Mouse (Mus musculus): ENCODE measurements around the gene Mif. TPM values are rescaled to one million over a fixed set of nuclear protein-coding genes. Genes with fewer than 3 reads are reported as not detected.

Mif gene
- polyA plus RNA-seq, 1 experiment from 2014 or later: 2,356 TPM

DNA sequence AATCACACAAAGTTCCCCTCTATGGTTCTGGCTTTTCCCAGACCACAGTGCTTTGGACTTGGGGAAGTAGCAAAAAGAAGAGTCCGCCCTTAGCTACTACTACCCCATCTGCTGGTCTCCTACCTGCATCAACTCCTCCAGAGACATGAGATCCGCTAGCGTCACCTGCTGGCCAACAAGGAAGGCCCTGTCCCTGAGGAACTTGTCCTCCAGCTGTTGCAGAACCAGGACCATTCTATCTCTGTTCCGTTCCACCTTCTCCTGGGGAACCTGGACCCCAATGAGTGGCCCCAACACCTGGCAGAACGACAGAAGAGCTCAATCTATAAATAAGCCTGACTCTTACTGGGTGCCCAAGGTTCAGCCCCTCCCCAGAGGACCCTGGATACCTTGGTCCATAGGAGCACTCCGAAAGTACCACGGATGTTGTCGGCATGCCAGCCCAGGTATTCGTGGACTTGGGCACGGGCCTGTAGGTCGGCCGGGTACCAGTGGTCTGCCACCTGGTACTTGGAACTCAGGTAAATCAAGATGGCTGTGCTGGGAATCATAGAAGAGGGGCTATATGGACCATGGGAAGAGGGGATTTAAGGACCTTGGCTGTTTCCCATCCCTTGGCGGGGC lies 27.7 kb downstream of the Mif start:
- H3K27me3 ChIP-seq (ENCODE audit: insufficient read depth, low read length): no peaks in the 10 kb centered on the region
- 63% methylated on average over 13 of the region's 13 CpGs for WGBS
- H3K4me2 ChIP-seq: no peak overlapping the region
- ATAC-seq (ENCODE audit: insufficient read depth): no peak
- DNase-seq: peak; percentile 71
- no peaks in the 10 kb centered on the region for H3K36me3 ChIP-seq (ENCODE audit: insufficient read depth)
- no peak overlapping the region for H3K27ac ChIP-seq (ENCODE audit: low read depth)
- no peaks in the 10 kb centered on the region for H3K9me3 ChIP-seq (ENCODE audit: low read depth, low read length)
- H3K9ac ChIP-seq: no peak overlapping the region
- peak; percentile 82 for TF ChIP-seq CTCF (IDR thresholded peaks at IDR 0.05; ENCODE audit: low read depth)
- H3K4me3 ChIP-seq (ENCODE audit: low read depth, low read length): no peak overlapping the region
- peaks cover 22% of the 10 kb centered on the region for H3K4me1 ChIP-seq (ENCODE audit: insufficient read depth)

DNA sequence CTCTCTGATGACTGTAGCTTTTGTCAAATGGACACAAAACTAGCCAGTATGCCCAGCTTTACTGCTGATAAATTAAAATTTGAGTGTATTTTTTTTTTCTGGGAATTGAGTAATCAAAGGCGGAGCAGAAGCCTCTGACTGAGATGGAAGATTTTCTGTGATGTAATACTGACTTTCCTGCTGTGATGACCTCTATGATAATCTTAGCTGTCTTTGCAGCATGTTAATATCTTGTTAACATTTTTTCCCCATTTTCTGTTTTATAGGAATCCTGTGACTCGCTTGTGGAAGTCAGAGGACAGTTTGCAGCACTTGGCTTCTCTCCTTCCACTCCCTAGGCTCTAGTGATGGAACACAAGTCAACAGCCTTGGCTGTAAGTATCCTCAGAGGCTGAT lies 29.8 kb downstream of the Mif start:
- Histone ChIP-seq H3K4me1 (ENCODE audit: insufficient read depth) (peaks cover 11% of the 10 kb centered on the region), H3K36me3 (ENCODE audit: insufficient read depth) (no peaks in the 10 kb centered on the region), H3K9ac (no peak overlapping the region), H3K27me3 (ENCODE audit: insufficient read depth, low read length) (no peaks in the 10 kb centered on the region), H3K4me3 (ENCODE audit: low read depth, low read length) (no peak overlapping the region), H3K27ac (ENCODE audit: low read depth) (no peak overlapping the region), H3K9me3 (ENCODE audit: low read depth, low read length) (no peaks in the 10 kb centered on the region), H3K4me2 (no peak overlapping the region)
- TF ChIP-seq CTCF (IDR thresholded peaks at IDR 0.05; ENCODE audit: low read depth): no peak
- 82% methylated on average over 2 of the region's 2 CpGs for WGBS
- ATAC-seq (ENCODE audit: insufficient read depth) (no peak), DNase-seq (no peak)

DNA sequence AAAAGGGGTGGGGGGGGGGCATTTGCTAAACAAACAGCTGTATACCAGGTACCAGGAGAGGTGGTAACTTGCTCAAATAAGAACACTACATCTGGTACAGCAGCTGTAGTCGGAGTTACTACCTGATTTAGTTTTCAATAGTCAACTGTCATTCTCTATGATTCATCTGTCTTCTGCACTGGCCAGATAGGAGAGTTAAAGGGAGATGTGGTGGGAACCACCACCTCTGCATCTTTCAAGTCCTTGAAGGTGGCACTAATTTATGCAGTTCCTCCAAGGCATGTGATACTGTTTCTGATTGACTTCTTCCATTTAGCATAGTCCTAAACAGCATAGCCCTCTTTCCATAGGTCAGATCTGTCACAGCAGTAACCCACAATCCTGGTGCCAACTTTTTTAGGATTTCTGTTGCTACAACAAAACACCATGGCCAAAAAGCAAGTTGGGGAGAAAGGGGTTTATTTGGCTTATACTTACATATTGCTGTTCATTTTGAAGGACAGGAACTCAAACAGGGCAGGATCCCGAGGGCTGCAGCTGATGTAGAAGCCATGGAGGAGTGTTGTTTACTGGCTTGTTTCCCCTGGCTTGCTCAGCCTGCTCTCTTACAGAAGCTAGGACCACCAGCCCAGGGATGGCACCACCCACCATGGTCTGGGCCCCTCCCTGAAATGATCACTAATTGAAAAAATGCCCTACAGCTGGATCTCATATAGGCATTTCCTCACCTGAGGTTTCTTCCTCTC lies 30.3 kb downstream of the Mif start:
- no peak overlapping the region for H3K4me2 ChIP-seq
- no peak for ATAC-seq (ENCODE audit: insufficient read depth)
- H3K9ac ChIP-seq: no peak overlapping the region
- H3K9me3 ChIP-seq (ENCODE audit: low read depth, low read length): no peaks in the 10 kb centered on the region
- no peak overlapping the region for H3K27ac ChIP-seq (ENCODE audit: low read depth)
- no peaks in the 10 kb centered on the region for H3K36me3 ChIP-seq (ENCODE audit: insufficient read depth)
- no peak for DNase-seq
- 81% methylated on average over 2 of the region's 2 CpGs for WGBS
- no peaks in the 10 kb centered on the region for H3K27me3 ChIP-seq (ENCODE audit: insufficient read depth, low read length)
- no peak for TF ChIP-seq CTCF (IDR thresholded peaks at IDR 0.05; ENCODE audit: low read depth)
- no peak overlapping the region for H3K4me3 ChIP-seq (ENCODE audit: low read depth, low read length)
- peaks cover 11% of the 10 kb centered on the region for H3K4me1 ChIP-seq (ENCODE audit: insufficient read depth)

DNA sequence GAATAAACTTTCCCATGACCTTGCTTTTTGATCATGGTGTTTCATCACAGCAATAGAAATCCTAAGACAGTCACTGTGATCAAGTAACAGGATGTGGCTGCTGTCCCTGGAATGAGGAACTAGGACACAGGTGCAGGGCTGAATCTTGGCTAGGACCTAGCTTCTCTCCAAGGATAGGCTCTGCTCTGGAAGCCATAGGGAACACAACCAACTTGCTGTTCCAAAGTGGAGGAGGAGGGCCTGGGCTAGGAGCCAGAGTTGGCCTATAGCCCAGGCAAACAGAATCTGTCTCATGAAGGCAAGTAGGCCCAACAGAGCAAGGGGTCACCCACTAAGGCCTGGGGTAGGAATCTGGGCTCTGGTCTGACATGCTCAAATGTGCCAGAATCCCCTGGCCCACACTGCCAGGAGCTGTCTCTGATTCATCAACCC lies 31.5 kb downstream of the Mif start:
- Histone ChIP-seq H3K27me3 (ENCODE audit: insufficient read depth, low read length) (no peaks in the 10 kb centered on the region), H3K27ac (ENCODE audit: low read depth) (no peak overlapping the region), H3K4me3 (ENCODE audit: low read depth, low read length) (no peak overlapping the region), H3K4me1 (ENCODE audit: insufficient read depth) (peaks cover 7% of the 10 kb centered on the region), H3K36me3 (ENCODE audit: insufficient read depth) (no peaks in the 10 kb centered on the region), H3K4me2 (no peak overlapping the region), H3K9me3 (ENCODE audit: low read depth, low read length) (no peaks in the 10 kb centered on the region), H3K9ac (no peak overlapping the region)
- DNase-seq (peak; percentile 72), ATAC-seq (ENCODE audit: insufficient read depth) (0 out of 2 replicates have a peak, but pooled peaks have one; percentile 5)
- no peak for TF ChIP-seq CTCF (IDR thresholded peaks at IDR 0.05; ENCODE audit: low read depth)

DNA sequence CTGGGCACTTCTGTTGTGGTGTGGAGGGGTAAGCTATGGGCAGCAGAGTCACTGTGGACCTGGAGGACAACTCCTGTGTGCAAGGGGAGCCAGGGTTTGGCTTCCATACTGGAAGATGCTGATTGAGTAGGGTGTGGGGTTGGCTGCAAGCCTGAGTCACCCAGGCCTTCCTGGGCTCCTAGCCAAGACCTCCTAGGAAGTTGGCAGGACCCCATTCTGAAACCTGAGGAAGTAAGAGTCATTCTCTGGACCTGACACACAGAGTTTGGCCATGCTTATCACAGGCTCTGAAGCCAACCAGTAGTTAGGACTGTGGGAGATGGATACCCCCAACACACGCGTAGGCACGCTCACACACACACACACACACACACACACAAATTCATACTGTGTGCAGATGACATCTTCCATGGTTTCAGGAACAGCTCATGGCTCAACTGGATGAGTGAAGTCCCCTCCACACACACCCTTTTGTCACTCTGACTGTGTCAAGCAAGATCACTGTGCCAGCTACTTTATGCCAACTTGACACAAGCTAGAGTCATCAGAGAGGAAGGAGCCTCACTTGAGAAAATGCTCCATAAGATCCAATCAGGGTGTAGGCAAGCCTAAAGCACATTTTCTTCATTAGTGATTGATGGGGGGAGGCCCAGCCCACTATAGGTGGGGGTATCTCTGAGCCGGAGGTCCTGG lies 32.2 kb downstream of the Mif start:
- no peaks in the 10 kb centered on the region for H3K27me3 ChIP-seq (ENCODE audit: insufficient read depth, low read length)
- H3K36me3 ChIP-seq (ENCODE audit: insufficient read depth): no peaks in the 10 kb centered on the region
- 67% methylated on average over 4 of the region's 4 CpGs for WGBS
- no peak overlapping the region for H3K9ac ChIP-seq
- no peak overlapping the region for H3K27ac ChIP-seq (ENCODE audit: low read depth)
- peaks cover 4% of the 10 kb centered on the region; the same call in 1 of the 2 replicates for H3K4me1 ChIP-seq (ENCODE audit: insufficient read depth)
- peak; percentile 85 for DNase-seq
- H3K4me2 ChIP-seq: no peak overlapping the region
- peak; percentile 79; the same call in 1 of the 2 replicates for ATAC-seq (ENCODE audit: insufficient read depth)
- TF ChIP-seq CTCF (IDR thresholded peaks at IDR 0.05; ENCODE audit: low read depth): no peak
- H3K9me3 ChIP-seq (ENCODE audit: low read depth, low read length): no peaks in the 10 kb centered on the region
- no peak overlapping the region for H3K4me3 ChIP-seq (ENCODE audit: low read depth, low read length)

- H3K4me3 ChIP-seq (ENCODE audit: low read depth, low read length): no peak overlapping the region
Measured at GRCm38 (mm10) chr10:75824530-75824929, 35.5 kb downstream of the Mif start.

GRCm38 (mm10) chr10:75823782-75824181 lies 36.3 kb downstream of the Mif start:
- H3K4me3 ChIP-seq (ENCODE audit: low read depth, low read length): no peak overlapping the region
- DNase-seq (no peak), ATAC-seq (ENCODE audit: insufficient read depth) (no peak)
- TF ChIP-seq CTCF (IDR thresholded peaks at IDR 0.05; ENCODE audit: low read depth): no peak
- 95% methylated on average over 1 of the region's 1 CpGs for WGBS
- no peaks in the 10 kb centered on the region for H3K9me3 ChIP-seq (ENCODE audit: low read depth, low read length)
- no peak overlapping the region for H3K9ac ChIP-seq
- H3K4me2 ChIP-seq: no peak overlapping the region
- no peaks in the 10 kb centered on the region for H3K36me3 ChIP-seq (ENCODE audit: insufficient read depth)
- H3K4me1 ChIP-seq (ENCODE audit: insufficient read depth): peaks cover 4% of the 10 kb centered on the region; the same call in 1 of the 2 replicates
- H3K27ac ChIP-seq (ENCODE audit: low read depth): no peak overlapping the region
- no peaks in the 10 kb centered on the region for H3K27me3 ChIP-seq (ENCODE audit: insufficient read depth, low read length)

More at GRCm38 (mm10) chr10:75824530-75824929, 35.5 kb downstream of the Mif start:
- no peak for ATAC-seq (ENCODE audit: insufficient read depth)
- DNase-seq: no peak
- 76% methylated on average over 4 of the region's 4 CpGs for WGBS
- Histone ChIP-seq H3K4me1 (ENCODE audit: insufficient read depth) (peaks cover 4% of the 10 kb centered on the region; the same call in 1 of the 2 replicates), H3K9ac (no peak overlapping the region), H3K9me3 (ENCODE audit: low read depth, low read length) (no peaks in the 10 kb centered on the region), H3K36me3 (ENCODE audit: insufficient read depth) (no peaks in the 10 kb centered on the region), H3K4me2 (no peak overlapping the region), H3K27me3 (ENCODE audit: insufficient read depth, low read length) (no peaks in the 10 kb centered on the region), H3K27ac (ENCODE audit: low read depth) (no peak overlapping the region)
- no peak for TF ChIP-seq CTCF (IDR thresholded peaks at IDR 0.05; ENCODE audit: low read depth)

All from lung, embryonic 14.5 days (tissue).